Mouse (Mus musculus): Measurements from ENCODE around the gene Tia1.

GRCm38 (mm10) chr6:86456727-86457126 lies 52.7 kb downstream of the Tia1 start:
- TF ChIP-seq CTCF (IDR thresholded peaks at IDR 0.05; ENCODE audit: low read depth) (no peak), EP300 (IDR thresholded peaks at IDR 0.05; ENCODE audit: low read depth) (no peak)
